Mouse (Mus musculus) small intestine, adult 2 months (tissue): ENCODE results near the gene Adm2.

Experiments
- CTCF ChIP-seq: fragments of 200-500 bp; IDR thresholded peaks from 2 replicates; pipeline ENCODE4 v1.5.1; 2012; ENCODE audit warnings: low read depth, mild to moderate bottlenecking, control low read depth, inconsistent platforms, low read length, moderate library complexity, mixed read lengths; ENCODE audit not compliant: insufficient replicate concordance, insufficient read length; ENCODE audit errors: extremely low read depth
- POLR2A ChIP-seq: fragments of 200-500 bp; IDR thresholded peaks from 2 replicates; pipeline ENCODE4 v1.6.1; 2012; ENCODE audit warnings: low read depth, mild to moderate bottlenecking, control low read depth, inconsistent platforms, low read length, moderate library complexity

GRCm38 (mm10) chr15:89284094-89284493 lies 38.4 kb upstream of the Adm2 start:
- TF ChIP-seq CTCF (no peak), POLR2A (no peak)
